Mouse (Mus musculus) embryonic fibroblast, embryonic 13.5 days (primary cell): ENCODE measurements around the gene Timm17b. TPM values are rescaled to one million over a fixed set of nuclear protein-coding genes. Genes with fewer than 3 reads are reported as not detected.

ENCODE experiments used
- H3K27ac ChIP-seq: 2 replicates; pipeline ENCODE4 v1.5.1; 2012; ENCODE audit warnings: low read length, control low read depth, inconsistent platforms; ENCODE audit not compliant: insufficient read depth
- H3K4me1 ChIP-seq: 2 replicates; pipeline ENCODE4 v1.6.1; 2011; ENCODE audit warnings: low read length; ENCODE audit not compliant: control insufficient read depth, insufficient read depth
- H3K4me3 ChIP-seq: 2 replicates; pipeline ENCODE4 v1.5.1; 2011; ENCODE audit warnings: mild to moderate bottlenecking, control low read depth, low read length; ENCODE audit not compliant: insufficient read depth
- CTCF ChIP-seq: IDR thresholded peaks from 2 replicates; pipeline ENCODE4 v1.5.1; 2011; ENCODE audit warnings: mild to moderate bottlenecking, control low read depth, low read length, moderate library complexity, borderline replicate concordance; ENCODE audit not compliant: insufficient read depth
- POLR2A ChIP-seq: IDR thresholded peaks from 2 replicates; pipeline ENCODE4 v1.6.1; 2011; ENCODE audit warnings: low read depth, mild to moderate bottlenecking, control low read depth, low read length, moderate library complexity
- polyA plus RNA-seq: library from polyadenylated mRNA; stranded (reverse); fragments of >200 nt; gene quantifications from 2 replicates; pipeline ENCODE4 v1.2.4, GENCODE M21; 2011; ENCODE audit warnings: low read depth; ENCODE audit not compliant: missing spikeins, insufficient read length

Timm17b gene
- polyA plus RNA-seq, 1 experiment: 39.9 TPM

DNA sequence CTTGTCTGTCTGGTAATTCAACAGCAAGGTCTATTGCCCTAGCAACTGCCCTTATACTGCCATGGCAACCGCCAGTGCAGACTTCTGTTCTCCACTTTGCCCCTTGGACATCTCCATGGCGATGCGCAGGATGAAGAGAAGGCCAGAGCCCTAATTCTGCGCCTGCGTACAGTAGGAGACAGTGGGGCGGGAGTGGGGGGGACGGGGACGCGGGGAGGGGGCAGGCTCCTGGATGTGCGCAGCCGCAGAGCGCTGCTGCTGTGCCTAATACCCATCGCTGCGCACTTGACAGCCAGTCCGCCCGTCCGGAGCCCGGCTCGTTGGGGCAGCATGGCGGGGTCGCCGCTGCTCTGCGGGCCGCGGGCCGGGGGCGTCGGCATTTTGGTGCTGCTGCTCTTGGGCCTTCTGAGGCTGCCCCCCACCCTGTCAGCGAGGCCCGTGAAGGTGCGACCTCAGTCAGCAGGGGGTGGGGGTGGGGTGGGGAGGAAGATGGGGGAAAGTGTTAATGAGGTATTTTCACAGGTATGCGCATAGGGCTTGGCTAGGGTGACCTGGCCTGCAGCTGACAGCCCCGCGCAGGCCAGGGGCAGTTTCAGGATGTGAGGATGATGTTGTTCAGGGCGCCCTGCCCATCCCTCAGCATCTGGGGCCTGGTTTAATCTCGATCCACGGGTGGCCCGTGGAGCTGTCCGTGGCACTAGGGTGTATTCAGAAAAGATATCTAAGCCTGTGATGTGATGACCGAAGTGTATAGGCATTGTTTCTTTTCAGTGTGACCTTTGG is 20.6 kb downstream of the Timm17b start, which contains the start of gene Pcsk1n:
Pcsk1n (plus strand) TSS at position 222 of the 783 bp plus-strand sequence.
- Histone ChIP-seq H3K27ac (no peak within 1 kb of the TSS), H3K4me3 (no peak within 1 kb of the TSS), H3K4me1 (no peaks in the 10 kb centered on the region)
- no peak for TF ChIP-seq POLR2A
- TF ChIP-seq CTCF: no peak

DNA sequence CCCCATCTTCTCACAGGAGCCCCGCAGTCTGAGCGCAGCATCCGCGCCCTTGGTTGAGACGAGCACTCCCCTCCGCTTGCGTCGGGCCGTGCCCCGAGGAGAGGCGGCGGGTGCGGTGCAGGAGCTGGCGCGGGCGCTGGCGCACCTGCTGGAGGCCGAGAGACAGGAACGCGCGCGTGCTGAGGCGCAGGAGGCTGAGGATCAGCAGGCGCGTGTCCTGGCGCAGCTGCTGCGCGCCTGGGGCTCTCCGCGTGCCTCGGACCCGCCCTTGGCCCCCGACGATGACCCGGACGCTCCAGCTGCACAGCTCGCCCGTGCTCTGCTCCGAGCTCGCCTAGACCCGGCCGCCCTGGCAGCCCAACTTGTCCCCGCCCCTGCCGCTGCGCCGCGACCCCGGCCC is 22.9 kb downstream of the Timm17b start:
- H3K4me3 ChIP-seq: no peak overlapping the region

DNA sequence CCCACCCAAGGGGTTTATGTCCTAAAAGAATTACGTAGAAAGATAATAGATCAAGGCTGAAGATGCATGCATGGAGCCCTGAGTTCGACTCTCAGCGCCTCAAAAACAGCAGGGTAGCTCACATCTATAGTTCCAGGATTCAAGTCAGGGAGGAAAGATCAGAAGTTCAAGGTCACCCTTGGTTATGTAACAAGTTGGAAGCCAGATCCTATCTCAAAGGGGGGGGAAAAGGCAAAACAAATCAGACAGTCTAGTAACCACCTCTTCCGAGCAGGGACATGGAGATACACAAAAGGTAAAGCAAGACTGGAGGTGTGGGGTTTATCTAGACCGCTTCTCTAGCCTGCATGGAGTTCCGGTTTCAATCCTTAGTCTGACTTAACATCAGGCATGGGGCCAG is 27.1 kb downstream of the Timm17b start:
- TF ChIP-seq CTCF: no peak
- TF ChIP-seq POLR2A: no peak
- Histone ChIP-seq H3K4me1 (no peaks in the 10 kb centered on the region), H3K27ac (no peak overlapping the region)

More for the DNA sequence above, 22.9 kb downstream of the Timm17b start:
- TF ChIP-seq CTCF (no peak), POLR2A (no peak)
- no peak overlapping the region for H3K27ac ChIP-seq
- no peaks in the 10 kb centered on the region for H3K4me1 ChIP-seq

DNA sequence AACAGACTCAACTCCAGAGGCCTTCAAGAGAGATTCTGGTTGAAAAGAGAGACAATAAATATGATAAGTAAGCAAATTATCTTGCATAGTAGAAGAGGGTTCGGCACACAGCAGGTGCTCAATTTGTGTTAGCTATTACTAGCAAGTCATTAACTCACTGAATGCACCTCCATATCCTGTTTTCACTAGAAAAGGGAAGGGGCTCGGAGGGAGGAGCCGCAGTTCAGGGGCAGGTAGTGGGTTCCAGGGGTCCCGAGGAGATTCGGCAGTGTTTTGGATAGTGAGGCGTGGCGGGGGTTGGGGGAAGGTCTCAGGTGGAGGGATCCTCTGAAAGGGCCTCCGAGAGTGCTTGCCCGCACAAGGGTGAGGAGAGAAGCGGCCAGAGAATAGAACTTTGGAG is 28.0 kb downstream of the Timm17b start:
- Histone ChIP-seq H3K4me3 (no peak overlapping the region), H3K27ac (no peak overlapping the region), H3K4me1 (no peaks in the 10 kb centered on the region)
- TF ChIP-seq CTCF: no peak
- TF ChIP-seq POLR2A: no peak

More for the DNA sequence above, 27.1 kb downstream of the Timm17b start:
- H3K4me3 ChIP-seq: no peak overlapping the region

DNA sequence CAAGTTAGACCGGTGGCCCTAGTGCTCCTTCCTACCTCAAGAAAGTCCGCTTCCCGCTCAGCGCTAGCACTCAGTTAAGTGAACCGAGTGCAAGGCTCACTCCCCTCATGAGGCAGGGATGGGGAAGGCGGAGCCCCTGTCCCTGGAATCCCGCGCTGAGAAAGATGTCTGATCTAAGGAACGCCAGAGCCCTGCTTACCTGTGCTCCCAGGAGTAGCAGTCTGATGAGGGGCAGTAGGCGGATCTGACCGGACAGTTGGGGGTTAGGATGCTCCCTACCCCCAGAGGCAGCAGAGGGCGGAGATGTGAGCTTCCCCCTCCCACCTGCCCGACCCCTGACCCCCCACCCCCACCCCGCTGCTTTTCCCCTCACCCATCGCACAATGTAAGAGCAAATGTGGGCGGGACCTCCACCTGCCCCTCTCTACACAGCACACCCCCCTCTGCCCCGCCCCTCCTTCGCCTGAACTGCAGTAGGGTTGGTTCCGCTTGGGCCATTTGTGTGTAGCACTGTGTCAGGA is 29.2 kb downstream of the Timm17b start, which contains the start of gene Eras:
Eras (minus strand) TSS at position 338 of the 521 bp plus-strand sequence.
- Histone ChIP-seq H3K4me1 (no peaks in the 10 kb centered on the region), H3K4me3 (no peak within 1 kb of the TSS), H3K27ac (no peak within 1 kb of the TSS)
- TF ChIP-seq POLR2A (no peak), CTCF (no peak)

DNA sequence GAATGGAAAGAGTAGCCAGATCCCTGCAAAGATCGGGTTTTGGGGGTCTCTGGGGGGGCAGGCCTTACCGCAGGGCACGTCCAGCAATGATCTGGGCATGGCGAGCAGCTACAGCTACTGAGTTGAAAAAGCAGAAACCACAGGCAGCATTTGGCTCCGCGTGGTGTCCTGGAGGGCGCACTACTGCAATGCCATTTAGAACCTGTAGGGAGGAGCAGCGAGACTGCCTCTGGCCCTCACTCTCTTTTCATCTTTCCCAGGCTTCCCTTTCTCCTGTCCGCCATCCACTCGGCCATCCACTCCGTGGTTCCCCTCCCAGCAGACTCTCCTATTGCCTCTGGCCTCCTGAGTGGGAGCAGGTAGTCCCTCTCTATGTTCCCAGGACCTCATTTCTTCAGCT is 37.7 kb downstream of the Timm17b start:
- Histone ChIP-seq H3K4me1 (no peaks in the 10 kb centered on the region), H3K4me3 (no peak overlapping the region), H3K27ac (no peak overlapping the region)
- TF ChIP-seq CTCF: no peak
- no peak for TF ChIP-seq POLR2A

DNA sequence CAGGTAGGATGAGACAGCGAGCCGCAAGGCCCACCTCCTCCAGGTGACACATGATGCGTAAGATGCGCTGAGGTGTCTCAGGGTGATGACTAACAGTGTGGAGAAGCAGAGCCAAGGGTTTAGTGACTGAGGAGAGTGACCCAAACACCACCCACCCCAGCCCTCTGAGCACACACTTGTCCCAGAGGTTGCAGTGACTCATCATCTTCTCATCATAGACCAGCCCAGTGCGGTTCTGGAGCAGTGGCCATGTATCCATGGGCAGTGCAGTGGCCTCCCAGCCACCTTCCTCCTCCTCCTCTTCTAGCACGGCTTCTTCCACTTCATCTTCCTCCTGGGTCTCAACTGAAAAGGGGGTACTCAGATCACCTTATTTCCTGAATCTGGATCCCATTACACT is 38.5 kb downstream of the Timm17b start:
- Histone ChIP-seq H3K4me3 (no peak overlapping the region), H3K27ac (no peak overlapping the region), H3K4me1 (no peaks in the 10 kb centered on the region)
- TF ChIP-seq POLR2A (no peak), CTCF (no peak)

DNA sequence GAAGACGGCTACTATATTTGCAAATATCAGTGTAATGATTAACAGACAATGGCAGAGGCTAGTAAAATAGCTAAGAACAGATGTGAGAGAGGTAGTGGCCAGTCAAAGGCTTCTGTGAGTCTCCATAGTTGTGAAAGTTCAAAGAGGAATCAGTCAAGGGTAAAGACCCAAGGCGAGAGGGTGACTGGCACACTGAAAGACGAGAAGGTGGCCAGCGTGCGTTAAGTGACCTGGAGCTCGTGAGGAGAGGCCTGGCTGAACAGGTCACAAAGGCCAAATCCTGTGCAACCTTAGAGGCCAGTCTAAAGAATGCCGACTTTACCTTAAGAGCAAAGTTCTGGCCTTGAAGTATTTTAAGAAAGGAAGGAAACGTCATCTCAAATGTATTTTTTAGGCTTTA is 46.5 kb downstream of the Timm17b start:
- H3K4me3 ChIP-seq: no peak overlapping the region
- no peak overlapping the region for H3K27ac ChIP-seq
- no peaks in the 10 kb centered on the region for H3K4me1 ChIP-seq
- TF ChIP-seq POLR2A: no peak
- TF ChIP-seq CTCF: no peak

DNA sequence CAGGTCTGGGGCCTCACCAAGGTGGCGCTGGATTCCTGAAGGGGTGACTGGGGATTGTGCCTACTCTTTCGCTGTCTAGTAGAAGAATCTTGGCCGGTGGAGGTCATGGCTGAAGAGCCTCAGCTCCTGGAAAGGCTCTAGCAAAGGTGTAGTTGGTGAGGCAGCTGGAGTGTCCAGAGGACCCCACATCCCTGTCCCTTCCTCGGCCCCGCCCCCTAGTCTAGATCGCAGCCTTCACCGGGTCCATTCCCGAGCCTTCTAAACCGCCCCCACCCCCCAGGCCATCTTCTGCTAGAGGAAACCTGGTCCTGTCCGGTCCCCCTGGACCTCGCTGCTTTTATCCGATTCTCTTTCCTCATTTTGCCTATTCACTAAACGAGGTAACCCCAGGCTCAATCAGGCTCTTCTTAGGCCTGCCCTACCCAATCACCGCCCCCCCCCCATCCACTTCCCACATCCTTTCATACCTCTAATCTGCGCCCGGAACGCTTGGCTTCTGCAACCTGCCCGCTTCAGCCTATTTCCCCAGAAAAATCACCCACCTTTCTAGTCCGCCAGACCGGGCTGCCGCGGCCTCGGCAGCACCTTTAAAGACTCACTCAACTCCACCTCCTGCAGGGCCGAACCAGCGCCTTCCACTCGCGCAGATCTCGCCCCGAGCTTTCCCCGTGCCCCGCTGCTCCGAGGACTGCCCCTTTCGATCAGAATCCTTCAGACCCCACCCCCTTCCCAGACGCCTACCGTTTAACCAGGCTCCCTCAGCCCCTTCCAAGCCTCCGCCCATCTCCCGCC is 48.1 kb downstream of the Timm17b start, which contains the start of gene Hdac6:
Hdac6 (minus strand) TSS at position 782 of the 792 bp plus-strand sequence.
- TF ChIP-seq POLR2A: peak; percentile 73
- no peak for TF ChIP-seq CTCF
- Histone ChIP-seq H3K27ac (0 out of 2 replicates have a peak within 1 kb of the TSS, but pooled peaks have one; percentile 9), H3K4me3 (peak within 1 kb of the TSS; percentile 76), H3K4me1 (no peaks in the 10 kb centered on the region)
